Mouse (Mus musculus) thymus, adult 2 months (tissue): ENCODE data around the gene Mpzl2.

Experiments used
- CTCF ChIP-seq: fragments of 200-500 bp; IDR thresholded peaks from 2 replicates; pipeline ENCODE4 v1.5.1; 2012; ENCODE audit warnings: mild to moderate bottlenecking, control low read depth, low read length, moderate library complexity, borderline replicate concordance; ENCODE audit not compliant: control insufficient read depth, poor library complexity, insufficient read depth; ENCODE audit errors: extremely low read depth
- POLR2A ChIP-seq: fragments of 200-500 bp; IDR thresholded peaks from 2 replicates; pipeline ENCODE4 v1.6.1; 2012; ENCODE audit warnings: mild to moderate bottlenecking, low read length, control low read depth, moderate library complexity; ENCODE audit not compliant: control insufficient read depth, poor library complexity, insufficient read depth; ENCODE audit errors: extremely low read depth

DNA sequence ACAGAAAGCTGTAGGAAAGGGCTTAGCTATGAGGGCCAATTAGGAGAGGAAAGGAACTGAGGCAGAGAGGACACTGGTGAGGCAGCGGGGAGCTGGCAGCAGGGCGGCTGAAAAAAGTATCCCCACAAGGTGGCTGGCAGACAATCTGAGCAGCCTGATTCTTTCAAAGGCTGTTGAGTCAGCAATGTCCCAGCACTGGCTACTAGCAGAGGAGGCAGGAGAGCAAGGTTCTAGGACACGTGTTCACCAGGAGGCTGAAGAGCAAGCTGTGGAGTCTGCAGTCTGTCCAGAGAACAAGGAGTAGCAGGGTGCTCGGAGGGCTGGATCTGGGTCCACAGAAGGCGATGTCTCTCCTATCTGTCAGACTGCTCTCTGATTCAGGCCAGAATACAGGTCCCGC is 40.4 kb upstream of the Mpzl2 start:
- TF ChIP-seq CTCF (no peak), POLR2A (no peak)
